ENCODE assay signal across 17 mouse cellular contexts in genomic region chr11:49006785-49007184, GRCm38 (mm10). TPM values are rescaled to one million over a fixed set of nuclear protein-coding genes. Genes with fewer than 3 reads are reported as not detected.
A peak's percentile ranks its signal among the peaks of the same experiment; 100 is the strongest.
DNase-seq lines count a peak whose midpoint lies in the region; ATAC-seq and TF ChIP-seq lines count a peak whose summit lies in the region.
"Not testable (repeated sequence)": the region's sequence is repeated elsewhere in the genome, so short reads cannot be mapped to it uniquely, and the experiment has no call there.
"Had no signal": no experiment of that assay in that cellular context is flagged by ENCODE, and none has a peak within 500 bp of the region (broad histone marks: within the 10 kb centered on the region; RNA-seq: fewer than 3 reads in every experiment).

No protein-coding gene starts in this region.

- H3K4me2 ChIP-seq in heart, embryonic 12.5 days; liver, postnatal 0 days (ENCODE audit: low read depth, low read length); lung, embryonic 16.5 days (ENCODE audit: low read depth, low read length); stomach, postnatal 0 days (replicated peaks; ENCODE audit: low read depth): not testable (repeated sequence)

- TF ChIP-seq EP300 in liver, postnatal 0 days (IDR thresholded peaks at IDR 0.05; ENCODE audit: low read depth); stomach, postnatal 0 days (optimal IDR thresholded peaks at IDR 0.05): not testable (repeated sequence)

- TF ChIP-seq CTCF in liver, postnatal 0 days (IDR thresholded peaks at IDR 0.05; ENCODE audit: low read depth); stomach, postnatal 0 days (IDR thresholded peaks at IDR 0.05; ENCODE audit: low read depth): not testable (repeated sequence)

- peak; percentile 14 for DNase-seq in kidney, postnatal 14 days
- DNase-seq in liver, postnatal 0 days; stomach, postnatal 0 days (ENCODE audit: low spot score): not testable (repeated sequence)

- H3K4me1 ChIP-seq in heart, embryonic 12.5 days (replicated peaks); liver, postnatal 0 days (ENCODE audit: insufficient read depth); lung, embryonic 16.5 days (replicated peaks; ENCODE audit: control insufficient read depth, insufficient read depth, low read length); stomach, postnatal 0 days (replicated peaks; ENCODE audit: control insufficient read depth, insufficient read depth): not testable (repeated sequence)

- not testable (repeated sequence) for H3K9me3 ChIP-seq in heart, embryonic 12.5 days (replicated peaks); liver, postnatal 0 days (ENCODE audit: low read length); lung, embryonic 16.5 days (ENCODE audit: control insufficient read depth, low read length); stomach, postnatal 0 days (ENCODE audit: control insufficient read depth, low read length)

- not testable (repeated sequence) for H3K27ac ChIP-seq in heart, embryonic 12.5 days (ENCODE audit: poor library complexity, severe bottlenecking); liver, postnatal 0 days (ENCODE audit: low read depth); lung, embryonic 16.5 days (ENCODE audit: low read length); stomach, postnatal 0 days (replicated peaks)

- not testable (repeated sequence) for H3K36me3 ChIP-seq in heart, embryonic 12.5 days; liver, postnatal 0 days (replicated peaks; ENCODE audit: insufficient read depth, low read length); lung, embryonic 16.5 days (ENCODE audit: control insufficient read depth, insufficient read depth, low read length); stomach, postnatal 0 days (ENCODE audit: control insufficient read depth, insufficient read depth, low read length)

- peak; percentile 12 for ATAC-seq in activated CD4-positive, CD25-positive, alpha-beta regulatory T cell, adult 4 months
- 0 out of 2 replicates have a peak, but pooled peaks have one; percentile 29 for ATAC-seq in heart, embryonic 12.5 days (ENCODE audit: insufficient number of reproducible peaks, low FRiP score)
- peak; percentile 38; the same call in 1 of the 2 replicates for ATAC-seq in liver, postnatal 0 days
- ATAC-seq in lung, embryonic 16.5 days (ENCODE audit: low read depth), result peak; percentile 75
- 0 out of 2 replicates have a peak, but pooled peaks have one; percentile 12 for ATAC-seq in stomach, postnatal 0 days (ENCODE audit: low FRiP score, low TSS enrichment)

- H3K4me3 ChIP-seq in heart, embryonic 12.5 days; liver, postnatal 0 days (ENCODE audit: low read depth, low read length); lung, embryonic 16.5 days (ENCODE audit: low read length); stomach, postnatal 0 days (ENCODE audit: low read depth, low read length): not testable (repeated sequence)

- H3K9ac ChIP-seq in heart, embryonic 12.5 days; liver, postnatal 0 days (replicated peaks); lung, embryonic 16.5 days (ENCODE audit: low read length); stomach, postnatal 0 days (ENCODE audit: low read length): not testable (repeated sequence)

- 25% methylated on average over 1 of the region's 1 CpGs for WGBS in heart, embryonic 12.5 days
- WGBS in liver, postnatal 0 days (ENCODE audit: insufficient replicate concordance), result 13% methylated on average over 1 of the region's 1 CpGs
- WGBS in lung, embryonic 16.5 days, result 20% methylated on average over 1 of the region's 1 CpGs
- WGBS in stomach, postnatal 0 days, result 11% methylated on average over 1 of the region's 1 CpGs

- H3K27me3 ChIP-seq in heart, embryonic 12.5 days (replicated peaks); liver, postnatal 0 days (ENCODE audit: insufficient read depth, low read length); lung, embryonic 16.5 days (ENCODE audit: control insufficient read depth, insufficient read depth, low read depth, low read length); stomach, postnatal 0 days (ENCODE audit: control insufficient read depth, insufficient read depth, low read length): not testable (repeated sequence)

RNA-seq across cellular contexts. Expression of gene Tgtp1, which starts 12.8 kb away (rescaled TPM):
- 100 to 1,000 TPM; 242 to 299 TPM for polyA plus RNA-seq in activated CD4-positive, CD25-positive, alpha-beta regulatory T cell, adult 4 months (2017; shearing (Covaris generic))
- not detected in 2 replicates for polyA plus RNA-seq in heart, embryonic 12.5 days (2016; fragmentation: Nextera tagmentation; extraction: Ambion mirVana)
- 36.5 and 38.9 TPM in 2 replicates for polyA plus RNA-seq in liver, postnatal 0 days (2015; fragmentation: Nextera tagmentation; extraction: Ambion mirVana)
- 0.53 and 1.5 TPM in 2 replicates for polyA plus RNA-seq in lung, embryonic 16.5 days (2015; fragmentation: Nextera tagmentation; extraction: Ambion mirVana)
- polyA plus RNA-seq in stomach, postnatal 0 days (2015; fragmentation: Nextera tagmentation; extraction: Ambion mirVana), result 3.0 and 3.6 TPM in 2 replicates
- polyA plus RNA-seq: embryonic facial prominence, embryonic 10.5 days; forebrain, embryonic 10.5 days; forebrain, embryonic 13.5 days; forebrain, embryonic 16.5 days; heart, embryonic 11.5 days; hindbrain, embryonic 10.5 days had no signal

RNA-seq across cellular contexts. Expression of gene Gm12185, which starts 14.8 kb away (rescaled TPM):
- 1 to 10 TPM; 4.9 to 7.3 TPM for polyA plus RNA-seq in activated CD4-positive, CD25-positive, alpha-beta regulatory T cell, adult 4 months (2017; shearing (Covaris generic))
- not detected in 2 replicates for polyA plus RNA-seq in heart, embryonic 12.5 days (2016; fragmentation: Nextera tagmentation; extraction: Ambion mirVana)
- polyA plus RNA-seq in liver, postnatal 0 days (2015; fragmentation: Nextera tagmentation; extraction: Ambion mirVana), result 0.05 TPM in 1 of 2 replicates, not detected in the other
- polyA plus RNA-seq in lung, embryonic 16.5 days (2015; fragmentation: Nextera tagmentation; extraction: Ambion mirVana), result 0.06 TPM in 1 of 2 replicates, not detected in the other
- polyA plus RNA-seq in stomach, postnatal 0 days (2015; fragmentation: Nextera tagmentation; extraction: Ambion mirVana), result 0.01 TPM in 1 of 2 replicates, not detected in the other
- polyA plus RNA-seq: embryonic facial prominence, embryonic 10.5 days; embryonic facial prominence, embryonic 14.5 days; forebrain, embryonic 10.5 days; forebrain, embryonic 13.5 days; forebrain, embryonic 16.5 days; G1E; heart, embryonic 11.5 days; heart, embryonic 15.5 days; hindbrain, embryonic 10.5 days; hindbrain, embryonic 13.5 days; hindbrain, embryonic 16.5 days had no signal

RNA-seq across cellular contexts. Expression of gene 9930111J21Rik1, which starts 27.6 kb away (rescaled TPM):
- 100 to 1,000 TPM; 122 to 166 TPM for polyA plus RNA-seq in activated CD4-positive, CD25-positive, alpha-beta regulatory T cell, adult 4 months (2017; shearing (Covaris generic))
- polyA plus RNA-seq in heart, embryonic 12.5 days (2016; fragmentation: Nextera tagmentation; extraction: Ambion mirVana), result 0.09 TPM in 1 of 2 replicates, not detected in the other
- 0.67 and 1.2 TPM in 2 replicates for polyA plus RNA-seq in liver, postnatal 0 days (2015; fragmentation: Nextera tagmentation; extraction: Ambion mirVana)
- 0.85 and 1.5 TPM in 2 replicates for polyA plus RNA-seq in lung, embryonic 16.5 days (2015; fragmentation: Nextera tagmentation; extraction: Ambion mirVana)
- 0.34 and 0.48 TPM in 2 replicates for polyA plus RNA-seq in stomach, postnatal 0 days (2015; fragmentation: Nextera tagmentation; extraction: Ambion mirVana)
- polyA plus RNA-seq: heart, embryonic 11.5 days had no signal

RNA-seq across cellular contexts. Expression of gene Olfr56, which starts 28.1 kb away (rescaled TPM):
- polyA plus RNA-seq in activated CD4-positive, CD25-positive, alpha-beta regulatory T cell, adult 4 months (2017; shearing (Covaris generic)), result under 1 TPM in 1 of 2 experiments, not detected in 1; 0.82 TPM
- polyA plus RNA-seq in heart, embryonic 12.5 days (2016; fragmentation: Nextera tagmentation; extraction: Ambion mirVana), result not detected in 2 replicates
- polyA plus RNA-seq in liver, postnatal 0 days (2015; fragmentation: Nextera tagmentation; extraction: Ambion mirVana), result 0.16 and 0.17 TPM in 2 replicates
- polyA plus RNA-seq in lung, embryonic 16.5 days (2015; fragmentation: Nextera tagmentation; extraction: Ambion mirVana), result not detected in 2 replicates
- 0.15 and 0.16 TPM in 2 replicates for polyA plus RNA-seq in stomach, postnatal 0 days (2015; fragmentation: Nextera tagmentation; extraction: Ambion mirVana)
- polyA plus RNA-seq: embryonic facial prominence, embryonic 10.5 days; forebrain, embryonic 10.5 days; forebrain, embryonic 13.5 days; forebrain, embryonic 16.5 days; heart, embryonic 11.5 days; hindbrain, embryonic 10.5 days; hindbrain, embryonic 13.5 days; hindbrain, embryonic 16.5 days had no signal

RNA-seq across cellular contexts. Expression of gene 9930111J21Rik2, which starts 44.3 kb away (rescaled TPM):
- polyA plus RNA-seq in activated CD4-positive, CD25-positive, alpha-beta regulatory T cell, adult 4 months (2017; shearing (Covaris generic)), result 100 to 1,000 TPM; 114 to 149 TPM
- 0.23 and 0.24 TPM in 2 replicates for polyA plus RNA-seq in heart, embryonic 12.5 days (2016; fragmentation: Nextera tagmentation; extraction: Ambion mirVana)
- 1.2 and 1.4 TPM in 2 replicates for polyA plus RNA-seq in liver, postnatal 0 days (2015; fragmentation: Nextera tagmentation; extraction: Ambion mirVana)
- 0.78 TPM in 2 replicates for polyA plus RNA-seq in lung, embryonic 16.5 days (2015; fragmentation: Nextera tagmentation; extraction: Ambion mirVana)
- polyA plus RNA-seq in stomach, postnatal 0 days (2015; fragmentation: Nextera tagmentation; extraction: Ambion mirVana), result 0.40 and 0.46 TPM in 2 replicates
- polyA plus RNA-seq: heart, embryonic 11.5 days had no signal

Comparison
In these comparisons a context has a peak if more than half of its experiments do, and no peak if none do; other contexts are left out.
1. ATAC-seq: peak in every context shown above with its lines; median percentile 75 in lung, embryonic 16.5 days; 38 in liver, postnatal 0 days; 29 in heart, embryonic 12.5 days; 12 in activated CD4-positive, CD25-positive, alpha-beta regulatory T cell, adult 4 months; 12 in stomach, postnatal 0 days.
2. RNA of gene 9930111J21Rik1, which starts 27.6 kb away (polyA plus RNA-seq): 122 to 166 TPM in activated CD4-positive, CD25-positive, alpha-beta regulatory T cell, adult 4 months; 0.67 to 1.2 TPM in liver, postnatal 0 days, 0.85 to 1.5 TPM in lung, embryonic 16.5 days, 0.34 to 0.48 TPM in stomach, postnatal 0 days and 0.09 TPM in heart, embryonic 12.5 days; every median in the first group is over 10 times any median in the second.